Mouse (Mus musculus) forebrain, postnatal 0 days (tissue): ENCODE results near the gene Evpl. TPM values are rescaled to one million over a fixed set of nuclear protein-coding genes. Genes with fewer than 3 reads are reported as not detected.

Experiments used
- ATAC-seq: fragments of 200-750 bp; cut with Nextera tagmentation; 2 replicates; pipeline ENCODE4 v1.8.0; 2017; ENCODE audit warnings: mild to moderate bottlenecking, moderate library complexity
- DNase-seq: peaks from one replicate; pipeline ENCODE4 v3.0.0-alpha.2; 2015
- H3K27ac ChIP-seq: fragments of 300-500 bp; sonication (generic); 2 replicates; pipeline ENCODE4 v1.5.1; 2014; ENCODE audit warnings: low read depth, mild to moderate bottlenecking, antibody characterized with exemption, low read length, moderate library complexity, mixed read lengths
- H3K27me3 ChIP-seq: fragments of 300-500 bp; sonication (generic); 2 replicates; pipeline ENCODE4 v1.6.1; 2014; ENCODE audit warnings: mild to moderate bottlenecking, low read length, mixed read lengths; ENCODE audit not compliant: insufficient read depth
- H3K36me3 ChIP-seq: fragments of 300-500 bp; sonication (generic); 2 replicates; pipeline ENCODE4 v1.6.1; 2014; ENCODE audit warnings: mild to moderate bottlenecking, moderate library complexity; ENCODE audit not compliant: insufficient read depth
- H3K4me1 ChIP-seq: fragments of 300-500 bp; sonication (generic); 2 replicates; pipeline ENCODE4 v1.6.1; 2014; ENCODE audit warnings: antibody characterized with exemption; ENCODE audit not compliant: insufficient read depth
- H3K4me2 ChIP-seq: fragments of 300-500 bp; sonication (generic); 2 replicates; pipeline ENCODE4 v1.6.1; 2014; ENCODE audit warnings: low read depth, mild to moderate bottlenecking, moderate library complexity
- H3K4me3 ChIP-seq: fragments of 300-500 bp; sonication (generic); 2 replicates; pipeline ENCODE4 v1.5.1; 2014; ENCODE audit warnings: low read depth, low read length, mixed read lengths
- H3K9ac ChIP-seq: fragments of 300-500 bp; sonication (generic); 2 replicates; pipeline ENCODE4 v1.6.1; 2014; ENCODE audit warnings: mild to moderate bottlenecking
- H3K9me3 ChIP-seq: fragments of 300-500 bp; sonication (generic); 2 replicates; pipeline ENCODE4 v1.6.1; 2016; ENCODE audit warnings: low read length
- CTCF ChIP-seq: sonication (generic); IDR thresholded peaks from 2 replicates; pipeline ENCODE4 v1.5.1; 2016; ENCODE audit warnings: antibody characterized with exemption, control low read depth, low read depth
- WGBS: fragments of 180-500 bp; shearing (Covaris S2); extraction: QIAGEN DNeasy Blood & Tissue Kit; methylation state at CpG from one replicate; pipeline ENCODE4 v1.1.7; 2014; 5-methylcytosine and 5-hydroxymethylcytosine counted together
- polyA plus RNA-seq: library from polyadenylated mRNA; unstranded; fragments of >200 nt; fragmentation: Nextera tagmentation; extraction: Ambion mirVana; gene quantifications from 2 replicates; pipeline ENCODE4 v1.2.1, GENCODE M21; 2015
- total RNA-seq: library from RNA; depleted of rRNA; stranded (reverse); fragments of >200 nt; gene quantifications from 2 replicates; pipeline ENCODE4 v1.2.3, GENCODE M21; 2014

Evpl gene
- total and polyA plus RNA-seq, 2 experiments from 2014 or later = 1.1 to 2.3 TPM

GRCm38 (mm10) chr11:116255090-116255981 lies 17.5 kb upstream of the Evpl start:
- H3K4me3 ChIP-seq = no peak overlapping the region
- ATAC-seq = no peak
- H3K9me3 ChIP-seq = no peaks in the 10 kb centered on the region
- H3K27me3 ChIP-seq = no peaks in the 10 kb centered on the region
- no peaks in the 10 kb centered on the region for H3K4me1 ChIP-seq
- H3K36me3 ChIP-seq = peaks cover 90% of the 10 kb centered on the region
- WGBS = 86% methylated on average over 22 of the region's 22 CpGs
- H3K4me2 ChIP-seq = no peak overlapping the region
- TF ChIP-seq CTCF = no peak
- H3K9ac ChIP-seq = no peak overlapping the region
- no peak for DNase-seq
- no peak overlapping the region for H3K27ac ChIP-seq

- H3K4me2 ChIP-seq = no peak overlapping the region
- no peak overlapping the region for H3K9ac ChIP-seq
- H3K36me3 ChIP-seq = peaks cover 90% of the 10 kb centered on the region
- ATAC-seq = no peak
- no peak for DNase-seq
- no peak overlapping the region for H3K4me3 ChIP-seq
- H3K27me3 ChIP-seq = no peaks in the 10 kb centered on the region
- no peaks in the 10 kb centered on the region for H3K4me1 ChIP-seq
- WGBS = 82% methylated on average over 9 of the region's 9 CpGs
- H3K9me3 ChIP-seq = no peaks in the 10 kb centered on the region
- H3K27ac ChIP-seq = no peak overlapping the region
- TF ChIP-seq CTCF = no peak
Observed at GRCm38 (mm10) chr11:116254627-116255026, 16.8 kb upstream of the Evpl start.

DNA sequence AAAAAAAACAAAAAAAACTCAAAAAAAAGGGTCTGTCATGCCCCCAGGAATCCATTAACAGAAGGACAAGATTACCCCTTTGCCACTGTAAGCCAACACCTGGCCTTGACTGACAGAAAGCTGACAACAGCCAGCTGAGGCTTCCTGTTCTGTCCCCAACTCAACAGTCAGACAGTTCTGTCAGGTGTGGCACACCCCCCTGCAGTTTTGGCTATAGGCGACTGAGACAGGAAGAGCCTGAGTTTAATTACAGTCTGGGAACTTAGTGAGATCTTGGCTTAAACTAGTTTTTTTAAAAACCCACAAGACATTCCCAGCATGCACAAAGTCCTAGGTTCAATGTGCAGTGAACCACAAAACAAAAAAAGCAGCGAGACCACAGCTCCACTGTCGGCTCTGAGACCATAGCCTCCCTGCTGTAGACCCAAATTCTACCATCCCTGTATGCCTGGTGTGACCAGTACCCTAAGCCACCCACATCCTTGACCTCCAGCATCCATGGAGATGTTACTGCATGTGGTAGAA lies 15.3 kb upstream of the Evpl start:
- Histone ChIP-seq H3K4me2 (no peak overlapping the region), H3K36me3 (peaks cover 90% of the 10 kb centered on the region), H3K9ac (no peak overlapping the region), H3K9me3 (no peaks in the 10 kb centered on the region), H3K4me1 (no peaks in the 10 kb centered on the region), H3K4me3 (no peak overlapping the region), H3K27me3 (no peaks in the 10 kb centered on the region), H3K27ac (no peak overlapping the region)
- 81% methylated on average over 3 of the region's 3 CpGs for WGBS
- TF ChIP-seq CTCF = no peak
- ATAC-seq (no peak), DNase-seq (no peak)

- Histone ChIP-seq H3K9ac (no peak overlapping the region), H3K36me3 (peaks cover 95% of the 10 kb centered on the region), H3K4me1 (no peaks in the 10 kb centered on the region), H3K4me2 (no peak overlapping the region), H3K4me3 (no peak overlapping the region), H3K27me3 (no peaks in the 10 kb centered on the region), H3K27ac (no peak overlapping the region), H3K9me3 (no peaks in the 10 kb centered on the region)
- no peak for DNase-seq
- TF ChIP-seq CTCF = no peak
- ATAC-seq = no peak
- WGBS = 93% methylated on average over 8 of the region's 8 CpGs
Observed at GRCm38 (mm10) chr11:116250898-116251297, 13.0 kb upstream of the Evpl start.

- H3K36me3 ChIP-seq = peaks cover 96% of the 10 kb centered on the region
- no peak overlapping the region for H3K4me3 ChIP-seq
- no peak overlapping the region for H3K27ac ChIP-seq
- ATAC-seq (no peak), DNase-seq (no peak)
- no peak overlapping the region for H3K4me2 ChIP-seq
- H3K9ac ChIP-seq = no peak overlapping the region
- no peak for TF ChIP-seq CTCF
- H3K9me3 ChIP-seq = no peaks in the 10 kb centered on the region
- no peaks in the 10 kb centered on the region for H3K4me1 ChIP-seq
- H3K27me3 ChIP-seq = no peaks in the 10 kb centered on the region
- 85% methylated on average over 14 of the region's 14 CpGs for WGBS
Observed at GRCm38 (mm10) chr11:116247502-116248222, 9.8 kb upstream of the Evpl start.

GRCm38 (mm10) chr11:116245616-116246015 lies 7.7 kb upstream of the Evpl start:
- Histone ChIP-seq H3K9ac (no peak overlapping the region), H3K4me2 (no peak overlapping the region), H3K9me3 (no peaks in the 10 kb centered on the region), H3K4me3 (no peak overlapping the region), H3K27ac (no peak overlapping the region), H3K4me1 (no peaks in the 10 kb centered on the region), H3K36me3 (peaks cover 77% of the 10 kb centered on the region), H3K27me3 (no peaks in the 10 kb centered on the region)
- DNase-seq (no peak), ATAC-seq (no peak)
- 86% methylated on average over 6 of the region's 6 CpGs for WGBS
- no peak for TF ChIP-seq CTCF

DNA sequence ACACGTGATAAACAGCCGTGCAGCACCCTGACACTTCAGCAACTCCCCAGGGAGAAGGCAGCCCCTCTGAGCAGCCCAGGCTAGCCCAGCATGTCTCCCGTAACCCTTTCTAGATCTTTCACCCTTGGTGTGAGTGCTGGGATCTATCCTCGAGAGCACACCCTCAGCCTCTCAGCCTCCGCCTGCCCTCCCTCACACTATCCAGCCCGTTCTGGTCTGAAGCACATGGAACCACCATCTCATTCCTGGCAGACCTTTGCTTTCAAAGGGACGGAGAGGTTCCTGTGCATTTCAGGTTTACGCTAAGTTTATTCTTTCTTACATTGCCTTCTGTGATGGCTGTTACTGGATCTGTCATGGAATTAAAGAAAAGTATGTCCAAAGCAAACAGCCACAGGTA lies 6.7 kb upstream of the Evpl start:
- H3K9ac ChIP-seq = no peak overlapping the region
- no peaks in the 10 kb centered on the region for H3K9me3 ChIP-seq
- no peak for TF ChIP-seq CTCF
- peaks cover 66% of the 10 kb centered on the region for H3K36me3 ChIP-seq
- no peaks in the 10 kb centered on the region for H3K27me3 ChIP-seq
- no peak for ATAC-seq
- H3K4me3 ChIP-seq = no peak overlapping the region
- H3K27ac ChIP-seq = no peak overlapping the region
- H3K4me1 ChIP-seq = no peaks in the 10 kb centered on the region
- H3K4me2 ChIP-seq = no peak overlapping the region
- WGBS = 89% methylated on average over 8 of the region's 8 CpGs
- DNase-seq = no peak
